Mouse (Mus musculus) MEL-GATA-1-ER (cell line): ENCODE results near the gene Abr.

ENCODE experiments used
- DNase-seq: peaks from one replicate; pipeline ENCODE4 v3.0.0-alpha.2; 2012; ENCODE audit warnings: low read depth; ENCODE audit errors: extremely low read depth

Abr gene

DNA sequence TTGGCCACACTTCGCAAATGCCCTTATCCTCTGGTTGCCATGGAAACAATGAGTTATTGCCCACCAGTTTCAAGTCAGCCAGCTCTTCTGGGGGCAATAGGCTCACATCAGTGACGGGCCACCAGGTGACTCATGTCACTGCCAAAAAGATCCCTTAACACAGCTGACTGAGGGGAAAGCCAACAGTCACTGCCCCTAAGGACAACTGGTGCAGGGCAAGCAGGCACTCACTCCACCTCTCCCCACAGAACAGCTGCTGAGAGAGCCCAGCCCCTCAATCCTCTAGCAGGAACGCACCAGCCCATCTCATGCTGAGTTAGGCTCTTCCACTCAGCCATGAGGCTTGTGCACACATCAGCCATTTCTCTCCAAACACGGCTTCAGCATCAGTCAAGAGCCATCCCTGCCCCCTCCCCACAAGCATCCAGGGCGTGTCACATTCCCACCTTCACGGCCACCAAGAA lies 128.3 kb downstream of the Abr start:
- DNase-seq: no peak

DNA sequence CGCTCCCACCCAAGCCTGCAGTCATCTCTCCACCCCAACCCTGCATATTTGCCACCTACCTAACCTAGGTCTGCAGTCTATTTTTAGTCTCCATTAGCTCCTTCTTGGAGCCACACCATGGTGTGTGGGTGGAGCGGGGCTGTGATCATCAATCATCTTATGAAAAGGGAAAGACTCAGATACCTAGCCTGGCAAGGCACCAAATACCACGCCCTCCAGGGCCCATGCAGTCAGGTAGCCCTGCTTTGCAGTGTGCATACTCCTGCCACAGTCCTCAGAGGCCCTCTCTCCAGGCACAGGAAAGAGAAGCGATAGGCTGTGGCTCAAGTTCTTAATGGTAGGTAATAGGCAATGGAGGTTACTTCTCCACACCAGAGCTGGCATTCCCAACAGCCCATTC lies 128.9 kb downstream of the Abr start:
- no peak for DNase-seq

DNA sequence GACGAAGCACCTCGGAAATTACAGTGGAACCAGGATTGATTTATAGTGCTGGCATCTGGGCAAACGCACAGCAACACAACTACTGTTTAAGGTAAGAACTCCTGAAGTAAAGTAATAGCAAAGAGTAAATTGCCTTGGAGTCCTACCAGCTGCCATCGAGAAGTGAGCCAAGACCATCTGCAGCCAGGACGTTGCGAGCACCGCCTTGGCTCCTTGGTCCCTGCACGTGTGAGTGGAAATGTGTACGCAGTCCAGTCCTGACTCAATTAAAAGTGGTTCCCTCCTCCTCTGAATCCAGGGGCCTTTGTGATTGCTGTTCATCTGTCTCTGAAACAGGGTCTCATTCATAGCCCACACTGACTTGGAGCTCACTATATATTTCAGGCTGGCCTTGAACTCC lies 130.3 kb downstream of the Abr start:
- no peak for DNase-seq

DNA sequence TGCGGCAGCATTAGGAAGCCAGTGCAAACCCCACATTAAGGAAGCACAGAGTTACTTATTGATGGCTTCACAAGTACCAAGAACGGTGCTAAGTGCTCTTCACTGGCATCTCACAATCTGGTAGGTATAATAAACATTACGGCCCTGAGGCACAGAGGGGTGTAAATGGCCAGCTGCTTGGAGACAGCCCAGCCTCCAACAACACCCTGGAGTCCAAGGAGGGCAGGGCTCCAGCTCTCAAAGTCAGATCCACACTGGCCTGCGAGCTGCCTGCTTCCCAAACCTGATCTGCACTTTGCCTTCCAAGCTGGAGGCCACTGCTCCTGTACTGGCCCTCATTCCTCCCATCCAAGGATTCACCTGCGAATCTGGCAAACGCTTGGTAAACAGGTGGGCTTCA lies 132.7 kb downstream of the Abr start:
- no peak for DNase-seq

DNA sequence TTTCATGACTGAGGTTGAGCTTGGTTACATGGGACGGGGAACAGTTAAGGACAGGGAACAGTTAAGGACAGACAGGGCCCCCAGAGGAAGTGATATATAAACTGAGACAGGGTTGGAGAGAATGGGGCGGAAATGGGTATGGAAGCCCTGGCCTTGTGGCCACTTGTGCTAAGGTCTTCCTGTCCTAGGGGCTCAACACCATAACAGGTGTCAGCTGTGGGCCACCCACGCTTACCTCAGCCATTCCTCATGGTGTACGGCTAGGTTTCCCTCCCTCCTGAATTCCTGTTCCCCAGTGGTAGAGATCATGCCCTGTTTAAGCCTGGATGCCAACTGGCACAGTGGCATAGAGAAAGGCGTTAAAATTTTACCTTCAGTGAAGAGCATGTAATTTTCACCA lies 135.1 kb downstream of the Abr start:
- no peak for DNase-seq

DNA sequence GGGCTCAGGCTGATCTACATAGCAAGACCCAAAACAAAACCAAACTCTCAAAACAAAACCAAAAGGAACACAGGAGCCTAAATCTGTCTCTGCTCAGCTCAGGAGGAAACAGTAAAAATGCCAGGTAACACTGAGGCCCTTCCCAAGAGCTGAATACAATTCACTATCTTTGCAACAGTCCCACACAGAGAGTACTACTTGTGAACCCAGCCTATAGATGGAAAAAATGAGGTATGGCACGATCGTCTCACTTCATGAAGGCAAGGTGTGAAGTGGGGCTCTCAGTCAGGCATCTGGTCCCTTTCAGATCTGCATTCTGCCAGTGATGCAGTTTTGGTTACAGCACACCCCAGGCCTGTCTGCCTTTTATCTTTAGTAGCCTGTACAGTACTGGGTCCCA lies 138.1 kb downstream of the Abr start:
- DNase-seq: no peak

DNA sequence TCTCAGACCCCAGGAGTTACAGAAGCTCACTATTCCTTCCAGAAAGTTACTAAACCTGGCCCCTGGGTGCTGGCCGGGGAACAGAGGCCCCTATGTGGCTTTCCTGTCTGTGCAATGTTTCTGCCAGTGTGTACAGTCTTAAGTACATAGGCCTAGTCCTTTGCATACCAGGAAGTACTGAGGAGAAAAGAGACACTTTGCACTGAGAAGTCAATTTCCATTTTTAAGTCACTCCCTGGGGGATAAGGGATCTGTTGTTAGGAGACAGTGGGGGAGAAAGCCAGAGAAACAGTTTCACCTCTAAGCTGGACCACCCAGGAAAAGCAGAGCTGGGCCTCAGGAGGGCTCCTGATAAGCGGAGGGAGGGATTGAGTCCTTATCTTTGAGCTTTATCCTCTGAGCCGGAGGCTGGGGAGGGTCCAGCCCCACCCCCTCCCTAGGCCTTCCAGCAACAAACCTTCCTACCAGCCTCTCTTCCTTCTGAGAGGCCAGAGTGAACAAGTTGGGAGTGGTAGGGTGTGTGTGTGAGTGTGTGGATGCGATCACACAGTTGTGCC lies 138.9 kb downstream of the Abr start:
- DNase-seq: no peak

DNA sequence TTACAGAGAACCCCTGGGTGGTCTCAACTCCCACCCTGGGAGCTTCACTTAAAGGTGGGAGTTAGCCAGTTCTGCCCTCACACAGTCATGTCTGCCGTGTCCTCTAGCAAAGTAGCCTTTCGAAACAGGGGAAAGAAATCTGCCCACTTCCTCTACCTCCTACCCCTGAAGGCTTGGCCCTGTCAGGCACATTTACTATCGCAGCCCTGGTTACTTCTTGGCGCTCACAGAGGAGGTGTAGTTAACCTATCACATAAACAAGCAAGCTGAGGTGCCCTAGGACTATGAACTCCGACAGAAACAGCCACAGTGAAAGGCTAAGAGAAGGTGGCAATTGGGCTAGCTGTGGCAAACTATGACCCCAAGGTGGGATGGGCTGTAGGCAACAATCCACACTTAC lies 139.4 kb downstream of the Abr start:
- no peak for DNase-seq

DNA sequence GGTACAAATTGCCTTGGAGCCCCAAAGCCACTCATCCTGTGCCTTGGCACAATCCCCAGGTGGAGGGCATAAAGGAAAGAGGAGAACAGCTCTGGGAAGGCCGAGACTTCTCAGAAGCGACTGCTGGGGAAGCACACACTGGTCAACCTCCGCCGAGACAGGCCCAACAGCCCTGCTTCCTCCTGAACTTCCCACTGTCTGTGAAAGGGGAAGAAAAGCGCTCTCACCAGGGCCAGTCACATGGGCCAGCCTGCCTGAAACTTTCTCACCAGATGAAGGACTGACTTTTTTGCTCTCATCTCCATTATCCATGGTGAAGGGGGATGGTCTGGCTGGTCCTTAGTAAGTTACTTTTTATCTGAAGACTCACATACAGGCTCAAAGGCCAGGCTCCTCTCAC lies 139.9 kb downstream of the Abr start:
- DNase-seq: no peak

DNA sequence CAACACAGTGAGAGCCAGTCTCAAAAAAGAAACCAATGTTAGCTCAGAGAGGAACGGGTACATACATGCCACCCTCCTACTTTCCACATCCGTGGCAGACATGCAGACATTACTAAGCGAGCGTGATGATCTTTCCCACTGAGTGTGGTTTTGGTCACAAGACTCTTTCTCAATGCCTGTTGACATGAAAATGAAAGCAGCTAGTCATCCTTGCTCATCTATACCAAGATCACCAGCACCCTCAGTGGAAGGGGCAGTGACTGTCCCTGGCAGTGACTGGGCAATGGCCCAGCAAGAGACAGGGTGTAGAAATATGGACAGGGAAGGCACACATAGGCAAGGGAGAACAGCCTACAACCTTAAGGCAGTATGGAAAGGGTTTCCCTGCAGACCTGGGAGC lies 142.4 kb downstream of the Abr start:
- DNase-seq: no peak

DNA sequence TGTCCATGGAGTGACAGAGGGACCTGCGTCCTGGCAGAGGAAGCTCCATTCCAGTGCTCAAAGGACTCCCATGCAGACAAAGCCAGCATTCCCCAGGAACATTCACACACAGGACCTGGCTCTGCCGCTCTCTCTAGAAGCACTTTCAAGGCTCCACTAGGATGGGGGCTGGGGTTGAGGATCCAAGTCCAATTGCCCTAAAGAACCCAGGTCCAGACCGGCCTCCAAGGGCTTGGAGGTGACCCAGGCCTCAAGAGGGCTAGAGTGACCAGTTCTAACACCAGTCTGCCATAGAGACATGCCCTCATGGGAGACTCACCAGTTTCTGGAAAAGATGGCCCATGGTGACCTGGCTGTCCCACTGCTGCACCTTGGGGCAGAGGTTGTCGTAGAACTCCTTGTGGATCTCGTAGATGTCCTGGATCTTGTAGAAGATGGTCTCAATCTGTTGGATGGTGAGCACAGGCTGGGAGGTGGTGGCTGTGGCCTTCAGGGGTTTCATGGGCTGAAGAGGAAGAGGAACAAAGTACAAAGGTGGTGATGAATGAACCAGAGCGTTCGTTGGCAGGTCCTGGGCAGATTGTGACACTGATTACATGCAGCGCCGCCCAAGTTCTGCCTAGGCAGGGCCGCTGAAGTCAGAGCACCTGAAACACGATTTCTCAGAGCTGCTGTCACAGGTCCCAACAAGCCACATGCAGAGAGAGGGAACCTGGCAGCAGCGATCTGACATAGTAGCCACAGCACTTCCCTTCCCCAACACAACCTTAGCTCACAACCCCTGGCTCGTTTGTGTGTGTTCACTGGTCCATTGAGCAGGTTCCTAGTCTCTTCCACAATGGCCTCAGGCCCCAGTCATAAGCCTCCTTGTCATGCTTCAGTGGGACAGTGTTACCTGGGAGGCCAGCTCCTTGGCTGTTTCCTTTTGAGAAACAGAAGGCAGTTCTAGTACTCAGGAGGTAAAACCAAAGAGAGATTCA lies 143.1 kb downstream of the Abr start:
- no peak for DNase-seq

DNA sequence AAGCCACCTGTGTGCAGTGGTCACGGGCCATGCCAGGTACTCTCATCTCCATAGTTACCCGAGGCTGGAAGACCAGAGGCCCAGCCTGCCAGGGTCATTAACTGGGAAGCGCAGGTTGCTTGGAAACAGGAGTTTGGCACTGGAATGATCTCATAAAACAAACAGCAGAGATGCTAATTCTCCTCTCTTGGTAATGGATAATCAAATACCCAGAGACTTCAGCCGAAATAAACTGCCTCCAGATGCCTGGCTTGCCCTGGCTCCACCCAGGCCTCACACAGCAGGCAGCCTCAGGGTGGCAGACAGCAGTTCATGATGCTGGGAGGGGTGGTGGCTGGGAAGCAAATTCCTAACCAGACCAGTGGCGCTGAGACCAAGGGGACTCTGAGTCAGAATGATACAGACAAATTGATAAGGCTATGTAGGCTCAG lies 145.0 kb downstream of the Abr start:
- no peak for DNase-seq

DNA sequence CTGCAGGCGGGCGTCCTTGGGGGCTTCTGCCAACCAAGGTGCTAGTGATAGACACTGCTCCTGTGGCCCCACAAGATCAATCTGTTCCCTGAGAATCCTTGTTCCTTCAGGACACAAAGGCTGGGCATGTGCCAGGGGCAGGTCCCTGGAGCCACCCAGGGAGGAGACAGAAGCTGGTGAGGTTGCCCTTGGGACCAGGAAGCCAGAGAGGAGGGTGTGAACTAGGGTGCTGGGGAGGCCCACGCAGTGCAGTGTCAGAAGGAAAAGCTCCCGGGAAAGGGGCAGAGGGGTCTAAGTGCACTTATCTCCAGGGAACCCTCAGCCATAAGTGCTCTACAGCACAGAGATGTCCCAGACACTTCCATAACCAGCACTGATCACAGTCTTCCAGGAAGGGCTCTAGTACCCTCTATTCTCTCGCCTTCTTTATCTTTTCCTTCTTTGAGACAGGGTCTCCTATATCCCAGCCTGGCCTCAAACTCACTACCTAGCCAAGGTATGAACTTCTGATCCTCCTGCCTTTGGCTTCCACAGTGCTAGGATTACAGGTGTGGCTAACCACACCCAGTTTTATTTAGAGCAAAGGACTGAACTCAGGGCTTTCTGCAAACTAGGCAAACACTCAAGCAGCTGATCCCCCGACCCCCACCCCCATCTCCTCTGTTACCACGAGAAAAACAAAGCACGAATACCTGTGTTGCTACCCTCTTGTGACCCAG lies 145.6 kb downstream of the Abr start:
- no peak for DNase-seq

DNA sequence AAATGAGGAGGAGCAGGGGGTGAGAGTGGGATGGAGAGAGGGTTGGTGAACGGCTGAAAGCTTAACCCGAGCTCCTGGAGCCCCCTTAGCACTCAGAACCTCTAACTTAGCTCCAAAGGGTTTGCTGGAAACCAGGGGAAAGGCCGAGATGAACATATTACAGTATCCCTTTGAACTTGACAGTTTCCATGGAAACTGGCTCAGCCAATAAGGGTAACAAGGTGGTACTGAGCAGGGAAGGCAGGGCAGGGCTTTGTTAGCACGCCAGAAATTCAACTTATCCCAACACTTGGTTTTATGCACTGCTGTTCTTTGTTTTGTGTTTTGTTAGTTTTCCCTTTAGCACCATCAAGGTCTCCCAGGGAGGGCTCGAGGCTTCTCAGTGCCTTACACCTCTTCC lies 149.5 kb downstream of the Abr start:
- DNase-seq: no peak

DNA sequence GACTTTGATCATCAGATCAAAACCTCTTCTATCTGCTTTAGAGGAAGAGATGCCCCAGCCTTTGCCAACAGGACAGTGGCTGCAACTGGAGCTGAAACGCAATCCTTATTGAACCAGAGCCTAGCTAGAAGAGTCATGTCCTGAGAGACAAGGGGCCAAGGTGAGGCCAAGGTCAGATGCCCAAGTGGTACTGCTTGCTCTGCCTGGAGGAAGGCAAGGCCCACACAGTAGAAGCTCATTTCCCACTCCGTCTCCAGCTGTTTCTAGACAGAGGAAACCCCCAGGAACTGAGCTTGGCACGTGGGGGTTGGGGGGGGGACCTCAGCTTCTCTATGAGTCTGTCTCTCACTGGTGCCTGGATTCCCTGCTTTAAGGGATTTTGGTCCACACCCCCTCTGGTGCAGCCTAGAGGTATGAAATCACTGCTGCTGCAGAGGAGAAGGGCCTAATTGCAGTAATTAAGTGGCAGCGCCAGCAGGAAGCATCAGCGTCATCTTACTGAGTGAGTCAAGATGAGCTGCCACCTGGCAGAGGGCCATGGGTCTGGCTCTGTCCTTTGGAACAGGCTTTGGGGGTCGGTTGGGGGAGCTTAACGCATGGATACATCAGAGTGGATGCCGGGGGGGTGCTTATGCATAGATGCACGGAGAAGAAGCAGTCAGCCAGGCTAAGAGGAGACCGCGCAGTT lies 152.7 kb downstream of the Abr start:
- DNase-seq: no peak

DNA sequence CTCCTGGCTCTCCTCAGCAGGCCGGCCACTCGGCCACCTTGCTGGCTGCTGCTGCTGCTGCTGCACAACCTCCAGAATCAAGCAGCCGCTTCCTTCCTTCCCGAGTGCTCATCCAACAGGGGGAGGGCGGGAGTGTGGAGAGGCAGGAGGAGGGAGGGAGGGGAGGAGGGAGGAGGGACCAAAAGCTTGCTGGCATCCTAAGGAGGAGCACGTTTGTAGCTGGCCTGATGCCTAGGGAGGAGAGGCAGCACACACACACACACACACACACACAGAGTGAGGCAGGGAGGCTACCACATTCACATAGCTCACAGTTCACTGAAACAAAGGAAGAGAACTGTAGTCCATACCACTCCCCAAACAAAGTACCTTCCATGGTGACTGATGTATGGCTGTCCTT lies 153.8 kb downstream of the Abr start:
- DNase-seq: no peak

DNA sequence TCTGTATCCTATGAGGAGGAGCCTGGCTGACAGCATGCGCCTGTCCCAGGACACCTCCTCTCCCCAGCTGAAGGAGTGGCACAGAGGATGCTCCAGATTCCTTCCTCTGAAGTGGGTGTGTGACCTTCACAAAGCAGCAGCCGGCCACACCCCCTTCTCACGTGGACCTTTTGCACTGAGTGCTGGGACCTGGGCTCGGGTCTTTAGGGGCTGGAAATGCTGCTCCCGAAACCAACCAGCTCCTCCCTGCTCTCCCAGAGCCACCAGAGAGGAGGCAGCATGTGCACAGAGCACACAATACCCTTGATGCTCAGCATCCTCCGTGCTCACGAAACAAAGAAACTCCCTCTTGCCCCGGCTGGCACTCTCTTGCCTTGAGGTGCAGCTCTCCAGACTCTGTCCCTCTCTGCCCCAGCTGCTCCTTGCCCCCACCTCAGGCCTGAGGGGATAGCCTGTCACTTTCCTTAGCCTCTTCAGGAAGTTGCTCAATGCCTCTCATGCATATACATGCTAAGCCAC lies 154.6 kb downstream of the Abr start:
- no peak for DNase-seq

DNA sequence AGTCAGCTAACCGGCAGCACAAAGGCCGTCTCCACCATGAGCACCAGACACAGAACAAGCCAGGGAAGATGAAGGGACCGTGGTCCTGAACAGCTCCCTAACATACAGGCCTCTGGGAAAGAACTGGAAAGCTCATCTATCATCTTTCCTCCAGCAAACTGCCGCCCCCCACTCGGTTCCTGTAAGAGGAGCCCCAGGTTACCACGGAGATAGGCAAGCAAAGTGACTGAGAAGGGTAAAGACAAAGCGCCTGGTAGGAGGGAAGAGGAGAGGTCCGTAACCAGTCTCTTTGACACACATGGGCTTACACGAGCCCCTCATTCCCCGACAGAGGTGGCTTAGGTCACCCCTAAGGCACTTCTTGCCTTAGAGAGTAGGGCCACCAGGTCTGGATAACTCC lies 155.0 kb downstream of the Abr start:
- DNase-seq: no peak

DNA sequence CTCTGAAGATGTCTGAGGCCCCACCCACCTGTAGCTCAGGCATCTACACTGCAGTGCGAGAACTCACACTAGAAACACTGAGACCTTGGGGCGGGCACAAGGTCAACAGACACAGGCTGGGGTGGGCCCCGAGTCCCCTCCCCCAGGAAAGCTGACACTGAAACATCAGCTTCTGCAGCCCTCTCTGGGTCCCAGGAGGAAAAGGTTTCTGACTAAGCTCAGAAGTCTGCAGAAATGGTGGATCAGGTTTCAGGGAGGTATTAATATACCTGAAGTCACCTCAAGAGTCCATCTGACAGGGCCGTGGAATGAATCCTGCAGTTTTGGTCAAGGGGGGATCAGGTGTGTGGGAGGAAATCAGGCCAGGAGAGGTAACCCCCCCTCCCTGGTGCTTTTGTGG lies 156.2 kb downstream of the Abr start:
- no peak for DNase-seq

DNA sequence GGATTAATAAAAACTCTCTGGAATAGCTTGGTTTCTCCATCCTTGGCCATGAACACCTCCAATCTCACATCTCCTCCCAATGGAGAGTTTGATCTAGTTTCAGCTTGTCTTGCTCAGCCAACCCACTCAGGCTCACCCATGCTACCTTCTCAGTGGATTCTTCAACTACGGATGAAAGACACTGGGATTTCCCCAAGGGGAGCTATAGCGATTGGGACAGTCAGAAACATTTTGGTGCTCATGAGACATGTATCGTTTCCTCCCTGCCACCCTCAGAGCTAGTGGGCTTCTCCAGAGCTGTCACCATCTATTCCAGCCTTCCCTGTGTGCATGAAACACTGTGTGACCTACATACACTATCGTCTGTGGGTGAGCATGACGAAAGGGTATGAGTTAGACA lies 160.4 kb downstream of the Abr start:
- DNase-seq: no peak

DNA sequence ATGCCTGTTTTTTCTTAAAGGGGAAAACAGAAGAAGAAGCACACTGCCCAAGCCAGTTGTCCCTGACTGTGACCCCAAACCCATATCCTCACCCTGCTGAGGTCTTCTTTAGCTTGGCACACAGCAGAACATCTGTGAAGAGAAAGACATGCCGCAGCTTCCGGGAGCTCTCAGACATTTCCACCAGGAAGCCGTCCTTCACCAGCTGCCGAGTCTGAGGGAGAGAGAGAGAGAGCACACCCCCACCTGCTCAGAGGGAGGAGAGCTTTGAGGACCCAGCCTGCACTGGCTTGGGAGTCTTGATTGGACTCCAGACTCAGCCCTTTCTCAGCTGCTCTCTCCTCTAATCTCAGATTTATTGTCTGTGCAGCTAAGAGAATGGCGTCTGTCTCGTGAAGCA lies 160.9 kb downstream of the Abr start:
- DNase-seq: no peak

DNA sequence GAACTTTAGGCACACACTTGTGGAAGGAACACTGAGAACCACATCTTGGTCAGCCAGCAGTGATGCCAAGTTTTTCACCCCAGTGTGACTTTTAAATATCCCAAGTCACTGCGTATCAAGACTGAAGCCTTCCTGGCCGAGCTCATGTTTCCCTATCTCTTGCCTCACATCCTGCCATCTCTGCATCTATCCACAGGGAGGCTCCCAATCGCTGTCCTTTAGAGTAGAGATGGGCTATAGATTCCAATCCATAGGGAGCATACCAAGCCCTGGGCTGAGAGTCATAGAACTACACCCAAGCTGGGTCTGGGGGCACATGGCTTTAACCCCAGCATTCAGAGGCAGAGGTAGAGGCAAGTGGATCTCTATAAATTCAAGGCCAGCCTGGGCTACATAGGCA lies 162.6 kb downstream of the Abr start:
- DNase-seq: no peak
